Mouse (Mus musculus) CH12.LX (cell line): ENCODE measurements around the gene Txn2.

Experiments
- CHD1 ChIP-seq: IDR thresholded peaks from 2 replicates; pipeline ENCODE4 v1.6.1; 2012; ENCODE audit warnings: low read depth, low read length, improper control_type of control experiment, inconsistent platforms
- POLR2A ChIP-seq: IDR thresholded peaks from 2 replicates; pipeline ENCODE4 v1.6.1; 2011; ENCODE audit warnings: low read depth, mild to moderate bottlenecking, improper control_type of control experiment, low read length

- TF ChIP-seq POLR2A (no peak), CHD1 (no peak)
Measured at GRCm38 (mm10) chr15:77875953-77876352, 52.9 kb downstream of the Txn2 start.
